Mouse (Mus musculus) limb, embryonic 13.5 days (tissue): ENCODE results near the gene Ano2. TPM values are rescaled to one million over a fixed set of nuclear protein-coding genes. Genes with fewer than 3 reads are reported as not detected.

Source experiments
- ATAC-seq: fragments of 200-750 bp; cut with Nextera tagmentation; 2 replicates; pipeline ENCODE4 v1.8.0; 2017; ENCODE audit warnings: low read depth, moderate number of reproducible peaks, moderate TSS enrichment; ENCODE audit not compliant: low FRiP score
- H3K27ac ChIP-seq: fragments of 300-500 bp; sonication (generic); 2 replicates; pipeline ENCODE4 v1.5.1; 2015; ENCODE audit warnings: inconsistent platforms, mild to moderate bottlenecking, moderate library complexity
- H3K27me3 ChIP-seq: fragments of 300-500 bp; sonication (generic); 2 replicates; pipeline ENCODE4 v1.6.1; 2015; ENCODE audit warnings: mild to moderate bottlenecking, inconsistent platforms
- H3K36me3 ChIP-seq: fragments of 300-500 bp; sonication (generic); 2 replicates; pipeline ENCODE4 v1.6.1; 2015; ENCODE audit warnings: inconsistent platforms, mild to moderate bottlenecking, moderate library complexity
- H3K4me1 ChIP-seq: fragments of 300-500 bp; sonication (generic); 2 replicates; pipeline ENCODE4 v1.6.1; 2015; ENCODE audit warnings: inconsistent platforms
- H3K4me2 ChIP-seq: fragments of 300-500 bp; sonication (generic); replicated peaks from 2 replicates; pipeline ENCODE4 v1.6.1; 2015; ENCODE audit warnings: inconsistent platforms, mild to moderate bottlenecking, moderate library complexity
- H3K4me3 ChIP-seq: fragments of 300-500 bp; sonication (generic); 2 replicates; pipeline ENCODE4 v1.5.1; 2015; ENCODE audit warnings: moderate library complexity, mild to moderate bottlenecking, inconsistent platforms
- H3K9ac ChIP-seq: fragments of 300-500 bp; sonication (generic); 2 replicates; pipeline ENCODE4 v1.6.1; 2015; ENCODE audit warnings: mild to moderate bottlenecking, inconsistent platforms
- H3K9me3 ChIP-seq: fragments of 300-500 bp; sonication (generic); 2 replicates; pipeline ENCODE4 v1.6.1; 2016; ENCODE audit warnings: inconsistent platforms
- WGBS: fragments of 180-500 bp; shearing (Covaris S2); methylation state at CpG from one replicate; pipeline ENCODE4 v1.1.7; 2015; 5-methylcytosine and 5-hydroxymethylcytosine counted together
- polyA plus RNA-seq: library from polyadenylated mRNA; unstranded; fragments of >200 nt; fragmentation: Nextera tagmentation; extraction: Ambion mirVana; gene quantifications from 2 replicates; pipeline ENCODE4 v1.2.1, GENCODE M21; 2015

Gene Ano2
- polyA plus RNA-seq: 0.22 TPM in 1 of 2 replicates, not detected in the other

DNA sequence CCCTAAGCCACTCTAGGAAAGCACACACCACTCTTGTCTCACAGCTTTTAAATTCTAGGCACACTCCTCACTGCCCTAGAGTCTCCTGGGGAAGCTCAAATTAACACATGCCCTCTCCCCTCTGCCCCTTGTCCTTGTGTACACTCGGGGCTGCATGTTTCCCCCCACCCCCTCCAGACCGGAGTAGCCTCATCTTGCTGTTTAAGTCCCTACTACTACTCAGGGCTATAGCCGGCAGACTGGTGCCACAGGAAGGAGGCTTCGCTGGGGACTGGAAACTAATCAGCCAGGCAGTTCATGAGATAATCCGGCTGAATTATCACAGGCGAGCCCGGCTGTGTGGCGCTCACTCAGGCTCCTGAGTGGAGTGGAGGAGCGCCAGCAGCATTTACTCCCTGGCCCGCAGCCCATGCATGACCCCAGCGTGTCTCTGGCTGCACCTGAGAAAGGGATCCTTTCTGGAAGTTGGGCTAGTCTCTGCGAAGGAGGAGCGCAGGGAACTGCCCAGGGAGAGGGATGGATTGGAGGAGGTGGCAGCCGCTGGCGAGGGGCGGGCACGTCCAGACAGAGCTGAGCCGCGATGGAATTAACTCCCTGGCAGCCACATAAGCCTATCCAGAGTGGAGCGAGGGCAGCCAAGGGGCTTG is at the start of gene Ano2:
TSS of gene Ano2 (plus strand) at position 363 of the 647 bp plus-strand sequence.
- peak within 1 kb of the TSS; percentile 61 for H3K4me2 ChIP-seq
- H3K27me3 ChIP-seq: peaks cover 44% of the 10 kb centered on the region
- peak within 1 kb of the TSS; percentile 50; the same call in 1 of the 2 replicates for H3K9ac ChIP-seq
- H3K4me3 ChIP-seq: peak within 1 kb of the TSS; percentile 30
- ATAC-seq: no peak
- H3K9me3 ChIP-seq: no peaks in the 10 kb centered on the region
- H3K27ac ChIP-seq: no peak within 1 kb of the TSS
- WGBS: 2% methylated on average over 20 of the region's 20 CpGs
- H3K36me3 ChIP-seq: no peaks in the 10 kb centered on the region
- H3K4me1 ChIP-seq: peaks cover 12% of the 10 kb centered on the region

DNA sequence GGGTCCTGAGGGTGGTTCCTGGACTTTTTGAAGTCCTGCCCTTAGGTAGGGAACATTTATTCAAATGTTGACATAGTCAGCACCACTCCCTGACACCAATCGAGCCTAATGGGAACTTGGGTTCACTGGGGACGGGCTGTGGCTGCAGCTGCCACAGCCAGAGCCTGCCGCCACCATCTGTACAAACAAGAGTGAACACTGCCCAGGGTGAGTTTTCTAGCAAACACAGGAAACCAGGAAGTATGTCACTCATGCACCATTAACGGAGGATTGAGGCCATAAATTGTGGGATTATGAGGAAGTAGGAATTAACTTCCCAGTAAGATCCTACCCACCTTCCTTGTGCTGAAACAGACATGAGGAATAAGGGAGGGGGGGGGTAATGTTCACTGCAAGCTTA is 49.7 kb upstream of the Ano2 start:
- no peak overlapping the region for H3K4me2 ChIP-seq
- ATAC-seq: no peak
- WGBS: 40% methylated on average over 4 of the region's 4 CpGs
- no peak overlapping the region for H3K9ac ChIP-seq
- H3K4me3 ChIP-seq: no peak overlapping the region
- H3K27ac ChIP-seq: no peak overlapping the region
- H3K36me3 ChIP-seq: no peaks in the 10 kb centered on the region
- H3K9me3 ChIP-seq: no peaks in the 10 kb centered on the region
- H3K4me1 ChIP-seq: no peaks in the 10 kb centered on the region
- H3K27me3 ChIP-seq: peaks cover 9% of the 10 kb centered on the region; the same call in 1 of the 2 replicates

DNA sequence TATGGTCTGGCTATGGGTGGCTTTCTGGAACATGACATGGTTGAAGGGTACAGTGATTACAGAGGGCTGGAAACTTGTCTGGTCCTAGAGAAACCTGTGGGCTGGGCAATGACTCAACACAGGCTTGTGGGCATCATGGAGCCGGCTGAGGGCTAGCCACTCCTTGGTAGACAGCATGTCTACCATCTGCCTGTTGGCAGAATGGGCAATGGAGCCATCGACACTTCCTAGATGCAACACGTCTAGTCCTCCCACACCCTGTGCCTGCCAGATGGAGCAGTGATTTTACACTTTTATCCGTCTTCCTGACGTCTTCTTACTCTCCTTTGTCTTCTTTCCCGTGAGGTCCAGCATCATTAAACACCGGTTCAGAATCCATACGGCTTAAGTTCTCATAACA is 49.1 kb upstream of the Ano2 start:
- Histone ChIP-seq H3K36me3 (no peaks in the 10 kb centered on the region), H3K4me2 (no peak overlapping the region), H3K27me3 (peaks cover 9% of the 10 kb centered on the region; the same call in 1 of the 2 replicates), H3K9ac (no peak overlapping the region), H3K9me3 (no peaks in the 10 kb centered on the region), H3K4me1 (no peaks in the 10 kb centered on the region), H3K27ac (no peak overlapping the region), H3K4me3 (no peak overlapping the region)
- ATAC-seq: no peak
- WGBS: 75% methylated on average over 8 of the region's 8 CpGs

DNA sequence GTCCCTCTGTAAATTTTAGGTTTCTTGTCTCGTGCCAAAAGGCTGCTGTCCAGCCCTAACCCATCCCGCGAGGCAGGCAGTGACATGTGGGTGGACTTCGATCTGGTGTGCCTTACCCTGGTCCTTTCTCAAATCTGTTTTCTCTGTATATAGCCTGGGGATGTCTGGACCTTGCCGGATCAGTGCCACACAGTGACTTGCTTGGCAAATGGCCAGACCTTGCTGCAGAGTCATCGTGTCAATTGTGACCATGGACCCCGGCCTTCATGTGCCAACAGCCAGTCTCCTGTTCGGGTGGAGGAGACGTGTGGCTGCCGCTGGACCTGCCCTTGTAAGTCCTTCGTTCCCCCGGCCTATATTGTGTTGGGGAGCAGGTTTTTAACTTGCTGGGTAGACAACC is 41.3 kb upstream of the Ano2 start:
- Histone ChIP-seq H3K4me1 (no peaks in the 10 kb centered on the region), H3K36me3 (no peaks in the 10 kb centered on the region), H3K9me3 (no peaks in the 10 kb centered on the region), H3K4me2 (no peak overlapping the region), H3K27ac (no peak overlapping the region), H3K9ac (no peak overlapping the region), H3K27me3 (no peaks in the 10 kb centered on the region), H3K4me3 (no peak overlapping the region)
- 83% methylated on average over 12 of the region's 12 CpGs for WGBS
- ATAC-seq: no peak

DNA sequence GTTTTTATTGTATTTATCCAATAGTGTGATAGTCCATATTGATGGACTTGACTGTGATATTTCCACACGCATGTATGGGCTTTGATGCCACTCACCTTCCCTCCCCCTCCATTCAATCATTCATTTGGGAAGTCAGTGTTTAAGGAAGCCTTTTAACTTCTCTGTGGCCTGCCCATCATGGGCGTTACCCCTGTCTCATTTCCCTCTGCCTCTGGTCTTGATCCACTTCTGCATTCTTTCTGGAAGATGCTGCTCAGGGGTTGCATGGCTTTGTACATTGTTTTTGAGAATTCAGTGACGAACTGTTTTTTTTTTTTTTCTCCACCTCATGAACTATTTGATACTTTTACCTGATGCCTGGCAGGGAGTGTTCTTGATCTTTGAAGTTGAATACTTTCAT is 38.9 kb upstream of the Ano2 start:
- no peaks in the 10 kb centered on the region for H3K27me3 ChIP-seq
- no peaks in the 10 kb centered on the region for H3K36me3 ChIP-seq
- no peaks in the 10 kb centered on the region for H3K9me3 ChIP-seq
- no peak overlapping the region for H3K27ac ChIP-seq
- H3K4me3 ChIP-seq: no peak overlapping the region
- H3K4me2 ChIP-seq: no peak overlapping the region
- WGBS: 87% methylated on average over 3 of the region's 3 CpGs
- H3K9ac ChIP-seq: no peak overlapping the region
- no peak for ATAC-seq
- peaks cover 8% of the 10 kb centered on the region; the same call in 1 of the 2 replicates for H3K4me1 ChIP-seq

DNA sequence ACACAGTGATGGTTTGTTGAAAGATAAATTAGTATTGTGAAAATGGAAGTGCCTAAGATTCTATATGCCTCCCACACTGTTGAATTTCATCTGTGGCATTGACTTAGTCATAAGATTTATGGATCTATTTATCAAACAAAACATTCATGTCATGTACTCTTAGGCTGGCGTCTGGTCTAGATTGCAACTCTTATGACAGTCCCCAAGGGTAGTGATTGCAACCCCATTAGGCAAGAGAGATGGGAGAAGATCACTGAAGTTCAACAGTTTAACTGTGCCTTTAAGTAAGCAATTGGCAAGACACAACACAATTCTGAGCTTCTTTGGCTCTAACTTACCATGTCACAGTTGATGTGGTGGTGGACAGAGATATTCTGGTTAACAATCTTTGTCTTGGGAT is 36.8 kb upstream of the Ano2 start:
- Histone ChIP-seq H3K9me3 (no peaks in the 10 kb centered on the region), H3K27ac (no peak overlapping the region), H3K4me3 (no peak overlapping the region), H3K9ac (no peak overlapping the region), H3K4me1 (peaks cover 8% of the 10 kb centered on the region; the same call in 1 of the 2 replicates), H3K36me3 (no peaks in the 10 kb centered on the region), H3K4me2 (no peak overlapping the region), H3K27me3 (no peaks in the 10 kb centered on the region)
- 67% methylated on average over 1 of the region's 1 CpGs for whole genome bisulfite sequencing
- no peak for ATAC-seq

DNA sequence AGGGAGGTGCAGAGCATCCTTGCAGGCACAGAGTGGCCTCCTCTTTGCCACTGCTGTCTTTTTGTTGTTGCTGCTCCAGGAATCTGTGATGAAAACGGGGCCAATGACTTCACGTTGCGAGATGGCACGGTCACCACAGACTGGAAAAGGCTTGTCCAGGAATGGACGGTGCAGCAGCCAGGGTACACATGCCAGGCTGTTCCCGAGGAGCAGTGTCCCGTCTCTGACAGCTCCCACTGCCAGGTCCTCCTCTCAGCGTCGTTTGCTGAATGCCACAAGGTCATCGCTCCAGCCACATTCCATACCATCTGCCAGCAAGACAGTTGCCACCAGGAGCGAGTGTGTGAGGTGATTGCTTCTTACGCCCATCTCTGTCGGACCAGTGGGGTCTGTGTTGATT is 33.3 kb upstream of the Ano2 start:
- no peak for ATAC-seq
- 84% methylated on average over 13 of the region's 13 CpGs for WGBS
- Histone ChIP-seq H3K27ac (no peak overlapping the region), H3K4me2 (no peak overlapping the region), H3K4me3 (no peak overlapping the region), H3K9ac (no peak overlapping the region), H3K4me1 (peaks cover 20% of the 10 kb centered on the region), H3K36me3 (no peaks in the 10 kb centered on the region), H3K9me3 (no peaks in the 10 kb centered on the region), H3K27me3 (no peaks in the 10 kb centered on the region)

DNA sequence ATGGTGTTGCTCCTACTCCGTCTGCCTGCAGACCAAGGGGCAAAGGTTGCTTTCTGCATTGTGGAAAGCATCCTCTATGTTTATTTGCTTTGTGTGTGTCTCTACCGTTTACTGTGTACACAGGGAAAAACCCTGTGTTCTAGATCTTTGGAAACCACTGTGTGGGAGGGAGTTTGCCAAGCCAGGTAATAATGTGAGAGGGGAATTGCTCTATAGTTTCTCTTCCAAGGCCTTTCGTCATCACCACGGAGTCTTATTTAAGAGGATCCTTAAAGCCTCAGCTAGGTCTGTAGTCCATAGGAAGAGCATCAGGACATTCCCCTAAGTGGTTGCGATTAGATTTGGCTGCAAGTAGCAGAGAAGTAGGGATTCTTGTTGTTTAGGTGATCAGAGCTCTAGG is 32.3 kb upstream of the Ano2 start:
- peaks cover 20% of the 10 kb centered on the region for H3K4me1 ChIP-seq
- H3K4me3 ChIP-seq: no peak overlapping the region
- H3K4me2 ChIP-seq: no peak overlapping the region
- 87% methylated on average over 5 of the region's 5 CpGs for WGBS
- ATAC-seq: no peak
- H3K9me3 ChIP-seq: no peaks in the 10 kb centered on the region
- no peaks in the 10 kb centered on the region for H3K36me3 ChIP-seq
- no peaks in the 10 kb centered on the region for H3K27me3 ChIP-seq
- H3K27ac ChIP-seq: no peak overlapping the region
- no peak overlapping the region for H3K9ac ChIP-seq

DNA sequence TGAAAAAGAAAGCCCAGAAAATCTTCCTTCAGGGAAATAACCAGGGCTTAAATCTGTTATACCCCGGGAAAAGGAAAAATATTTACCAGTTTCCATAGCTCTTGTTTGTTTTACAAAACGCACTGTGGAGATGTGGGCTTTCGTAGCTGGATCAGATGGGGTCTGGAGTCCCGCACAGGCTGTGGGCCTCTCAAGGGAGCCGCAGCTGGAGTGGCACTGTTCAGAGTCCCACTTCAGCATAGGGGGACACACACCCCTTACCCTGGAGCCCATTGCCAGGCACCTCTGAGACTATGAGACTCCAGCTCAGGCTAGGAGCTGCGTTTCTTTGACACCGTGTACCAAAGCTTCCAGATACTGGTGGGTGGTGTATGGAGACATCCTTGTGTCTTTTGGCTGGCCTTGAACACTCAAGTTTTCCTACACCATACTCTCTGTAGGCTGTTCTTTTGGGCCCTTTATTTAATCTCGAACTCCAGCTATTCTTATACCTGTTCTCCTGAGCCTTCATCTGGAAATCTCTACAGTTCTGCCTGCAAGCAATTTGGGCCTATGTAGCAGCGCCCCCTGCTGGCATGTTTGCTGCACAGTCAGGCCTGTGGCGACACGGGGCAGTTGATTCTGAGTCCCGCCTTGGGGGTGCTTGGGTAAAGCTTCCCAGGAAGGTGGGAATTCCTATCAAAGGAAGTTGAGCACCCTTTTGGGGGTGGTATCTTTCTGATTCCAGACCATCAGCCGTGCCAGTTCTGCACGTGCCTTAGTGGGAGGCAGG is 28.9 kb upstream of the Ano2 start:
- 0 out of 2 replicates have a peak, but pooled peaks have one; percentile 57 for ATAC-seq
- Histone ChIP-seq H3K27me3 (peaks cover under 1% of the 10 kb centered on the region; the same call in 1 of the 2 replicates), H3K4me1 (peaks cover 12% of the 10 kb centered on the region), H3K9ac (no peak overlapping the region), H3K4me3 (no peak overlapping the region), H3K9me3 (no peaks in the 10 kb centered on the region), H3K27ac (no peak overlapping the region), H3K36me3 (no peaks in the 10 kb centered on the region), H3K4me2 (no peak overlapping the region)
- WGBS: 43% methylated on average over 14 of the region's 14 CpGs

DNA sequence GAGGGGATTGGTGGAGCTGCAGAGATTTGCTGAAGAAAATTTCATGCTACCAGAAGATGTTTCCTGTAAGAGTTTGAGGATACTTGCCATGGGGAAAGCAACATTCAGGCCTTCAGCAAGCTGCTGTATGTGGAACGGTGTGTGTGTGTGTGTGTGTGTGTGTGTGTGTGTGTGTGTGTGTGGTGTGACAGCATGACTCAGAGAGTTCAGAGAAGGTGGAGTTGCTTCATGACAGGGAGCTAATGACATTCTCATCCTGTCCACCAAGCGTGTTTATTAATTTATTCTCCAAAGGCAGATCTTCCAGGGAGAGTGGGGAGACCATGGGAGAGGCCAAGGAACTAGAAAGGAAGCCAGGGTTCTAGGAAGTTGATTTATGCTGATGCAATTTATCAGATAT is 26.3 kb upstream of the Ano2 start:
- no peak for ATAC-seq
- no peaks in the 10 kb centered on the region for H3K9me3 ChIP-seq
- 85% methylated on average over 2 of the region's 2 CpGs for WGBS
- H3K27ac ChIP-seq: no peak overlapping the region
- no peak overlapping the region for H3K4me3 ChIP-seq
- H3K9ac ChIP-seq: no peak overlapping the region
- peaks cover 12% of the 10 kb centered on the region for H3K4me1 ChIP-seq
- no peaks in the 10 kb centered on the region for H3K36me3 ChIP-seq
- H3K27me3 ChIP-seq: peaks cover 4% of the 10 kb centered on the region; the same call in 1 of the 2 replicates
- H3K4me2 ChIP-seq: no peak overlapping the region

DNA sequence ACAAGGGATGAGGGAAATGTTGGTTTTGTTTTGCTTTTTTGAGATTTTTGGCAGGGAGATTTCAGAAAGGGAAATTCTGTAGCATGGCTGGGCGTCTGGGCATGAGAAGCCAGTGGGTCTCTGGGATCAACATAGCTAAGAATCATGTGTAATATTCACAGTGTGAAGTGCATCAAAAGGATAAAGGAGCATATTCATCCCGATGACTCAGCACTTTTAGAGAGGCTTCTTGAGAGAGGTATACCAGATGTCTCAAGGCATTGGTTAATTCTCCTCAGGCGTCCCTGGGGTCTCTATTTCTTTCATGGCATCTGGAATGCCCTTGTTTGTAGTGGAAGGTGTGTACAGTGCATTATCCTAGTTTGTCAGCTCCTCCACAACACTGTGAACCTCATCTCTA is 18.4 kb upstream of the Ano2 start:
- no peaks in the 10 kb centered on the region for H3K4me1 ChIP-seq
- 75% methylated on average over 3 of the region's 3 CpGs for WGBS
- H3K4me2 ChIP-seq: no peak overlapping the region
- H3K36me3 ChIP-seq: no peaks in the 10 kb centered on the region
- H3K9me3 ChIP-seq: no peaks in the 10 kb centered on the region
- no peak overlapping the region for H3K9ac ChIP-seq
- no peak overlapping the region for H3K27ac ChIP-seq
- ATAC-seq: no peak
- no peaks in the 10 kb centered on the region for H3K27me3 ChIP-seq
- H3K4me3 ChIP-seq: no peak overlapping the region

DNA sequence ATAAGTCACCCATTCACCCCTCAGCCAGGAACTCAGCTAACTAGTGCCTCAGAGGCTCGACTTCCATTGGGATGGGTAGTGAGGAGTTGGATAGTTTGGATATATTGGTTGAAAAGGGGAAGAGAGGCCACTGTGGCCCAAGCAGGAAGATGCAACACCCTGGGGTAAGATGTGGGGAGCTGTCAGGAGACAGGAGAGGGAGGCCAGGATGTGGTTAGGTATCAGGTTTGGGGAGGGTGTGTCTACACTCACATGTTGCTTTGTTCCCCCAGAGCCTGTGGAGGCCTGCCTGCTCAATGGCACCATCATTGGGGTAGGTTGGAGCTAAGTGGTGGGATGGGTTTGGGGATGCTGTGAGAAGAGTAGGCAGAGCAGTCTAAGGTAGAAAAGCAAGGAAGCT is 11.7 kb upstream of the Ano2 start:
- no peaks in the 10 kb centered on the region for H3K9me3 ChIP-seq
- ATAC-seq: no peak
- peaks cover 8% of the 10 kb centered on the region; the same call in 1 of the 2 replicates for H3K27me3 ChIP-seq
- H3K9ac ChIP-seq: no peak overlapping the region
- WGBS: 84% methylated on average over 1 of the region's 1 CpGs
- H3K36me3 ChIP-seq: no peaks in the 10 kb centered on the region
- H3K4me3 ChIP-seq: no peak overlapping the region
- H3K4me1 ChIP-seq: peaks cover 14% of the 10 kb centered on the region
- H3K27ac ChIP-seq: no peak overlapping the region
- H3K4me2 ChIP-seq: no peak overlapping the region
